Mouse (Mus musculus) embryonic fibroblast, embryonic 13.5 days (primary cell): ENCODE measurements around the gene Ide.

Experiments
- CTCF ChIP-seq: IDR thresholded peaks from 2 replicates; pipeline ENCODE4 v1.5.1; 2011; ENCODE audit warnings: mild to moderate bottlenecking, control low read depth, low read length, moderate library complexity, borderline replicate concordance; ENCODE audit not compliant: insufficient read depth
- POLR2A ChIP-seq: IDR thresholded peaks from 2 replicates; pipeline ENCODE4 v1.6.1; 2011; ENCODE audit warnings: low read depth, mild to moderate bottlenecking, control low read depth, low read length, moderate library complexity

DNA sequence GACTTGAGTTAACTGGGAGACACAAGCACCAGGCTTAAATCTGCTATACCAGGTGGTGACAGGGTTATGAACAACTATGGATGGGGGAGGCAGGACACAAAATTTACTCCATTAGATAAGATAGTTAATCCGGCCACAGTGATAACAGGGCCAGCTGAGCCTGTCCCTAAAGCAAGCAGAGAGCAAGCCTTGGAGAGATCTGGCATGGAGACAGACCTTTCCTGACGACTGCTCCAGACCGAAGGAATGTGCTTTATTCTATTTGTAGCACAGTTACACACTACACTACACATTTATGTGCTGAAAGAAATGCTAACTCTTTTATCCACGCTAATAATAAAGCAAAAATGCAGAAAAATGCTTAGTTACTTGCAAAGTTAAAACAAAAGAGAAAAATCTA, 46.0 kb downstream of the Ide start:
- TF ChIP-seq POLR2A = no peak
- TF ChIP-seq CTCF = no peak
